Mouse (Mus musculus): ENCODE data around the gene Elp1. TPM values are rescaled to one million over a fixed set of nuclear protein-coding genes. Genes with fewer than 3 reads are reported as not detected.

The Elp1 gene
- polyA plus RNA-seq, 1 experiment from 2014 or later = 66.8 TPM

DNA sequence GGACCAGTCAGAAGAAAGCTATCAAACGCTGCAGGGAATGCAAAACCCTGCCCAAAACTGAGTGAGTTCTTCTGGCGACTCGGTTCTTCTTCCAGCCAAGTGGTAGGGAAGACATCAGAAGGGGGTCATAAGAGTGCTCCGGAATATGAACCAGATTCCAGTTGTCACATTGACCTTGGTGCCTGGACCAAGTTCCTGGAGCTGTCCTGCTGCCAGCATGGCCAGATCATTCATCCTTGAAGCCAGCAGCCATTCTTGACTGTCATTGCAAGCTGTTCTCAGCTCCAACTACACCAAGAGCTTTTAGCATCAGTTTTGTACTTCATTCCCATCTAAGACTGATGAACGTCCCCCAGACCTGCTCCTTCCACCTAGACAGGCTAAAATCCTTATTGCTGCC lies 85.3 kb downstream of the Elp1 start:
- Histone ChIP-seq H3K27ac (ENCODE audit: low read depth, low read length) (no peak overlapping the region), H3K4me2 (no peak overlapping the region), H3K9me3 (ENCODE audit: control insufficient read depth, low read length) (no peaks in the 10 kb centered on the region), H3K36me3 (ENCODE audit: control insufficient read depth, insufficient read depth, low read length) (no peaks in the 10 kb centered on the region), H3K27me3 (replicated peaks; ENCODE audit: control insufficient read depth, insufficient read depth, low read length) (no peaks in the 10 kb centered on the region), H3K4me3 (ENCODE audit: low read depth, low read length) (no peak overlapping the region), H3K9ac (ENCODE audit: low read depth, low read length) (no peak overlapping the region), H3K4me1 (replicated peaks; ENCODE audit: control insufficient read depth, insufficient read depth, low read length) (no peaks in the 10 kb centered on the region)
- ATAC-seq (replicated peaks; ENCODE audit: low FRiP score) (no peak), DNase-seq (ENCODE audit: low spot score) (no peak)
- WGBS = 61% methylated on average over 5 of the region's 5 CpGs

DNA sequence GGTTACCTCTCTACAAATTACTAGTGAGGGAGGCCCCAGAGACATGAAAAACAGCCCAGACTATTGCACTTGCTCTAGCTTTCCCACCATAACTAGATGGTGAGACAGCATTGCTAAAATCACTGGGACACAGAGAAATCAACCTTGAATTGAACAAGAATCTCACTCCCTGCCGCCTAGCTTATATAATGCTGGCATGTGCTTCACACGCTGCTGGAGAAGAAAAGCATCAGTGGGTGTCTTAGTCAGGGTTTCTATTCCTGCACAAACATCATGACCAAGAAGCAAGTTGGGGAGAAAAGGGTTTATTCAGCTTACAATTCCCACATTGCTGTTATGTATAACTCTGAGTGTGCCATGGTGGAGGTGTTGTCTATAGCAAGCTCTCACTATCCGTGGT lies 89.0 kb downstream of the Elp1 start:
- H3K4me3 ChIP-seq (ENCODE audit: low read depth, low read length) = no peak overlapping the region
- no peaks in the 10 kb centered on the region for H3K27me3 ChIP-seq (replicated peaks; ENCODE audit: control insufficient read depth, insufficient read depth, low read length)
- 83% methylated on average over 3 of the region's 3 CpGs for WGBS
- no peaks in the 10 kb centered on the region for H3K9me3 ChIP-seq (ENCODE audit: control insufficient read depth, low read length)
- H3K4me1 ChIP-seq (replicated peaks; ENCODE audit: control insufficient read depth, insufficient read depth, low read length) = no peaks in the 10 kb centered on the region
- H3K9ac ChIP-seq (ENCODE audit: low read depth, low read length) = no peak overlapping the region
- no peak overlapping the region for H3K4me2 ChIP-seq
- ATAC-seq (replicated peaks; ENCODE audit: low FRiP score) (no peak), DNase-seq (ENCODE audit: low spot score) (no peak)
- H3K36me3 ChIP-seq (ENCODE audit: control insufficient read depth, insufficient read depth, low read length) = no peaks in the 10 kb centered on the region
- H3K27ac ChIP-seq (ENCODE audit: low read depth, low read length) = no peak overlapping the region

DNA sequence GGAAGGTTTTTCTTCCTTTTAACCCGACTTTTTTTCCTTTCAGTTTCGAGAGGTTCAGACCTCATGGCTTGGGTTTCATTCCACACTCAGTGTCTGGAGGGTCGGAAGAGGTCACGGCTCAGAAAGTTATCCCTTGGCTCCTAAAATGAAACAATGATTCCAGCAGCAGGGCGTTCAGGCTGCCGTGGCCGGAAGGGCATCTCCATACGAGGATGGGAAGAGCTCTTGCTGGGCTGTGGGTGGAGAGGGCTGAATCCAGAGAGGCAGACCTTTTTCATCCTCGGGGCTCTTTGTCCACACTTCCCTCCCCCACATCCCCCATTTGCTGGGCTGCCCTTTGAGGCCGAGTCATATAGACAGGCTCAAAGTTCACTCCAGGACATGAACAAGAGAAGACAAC lies 99.9 kb downstream of the Elp1 start:
- Histone ChIP-seq H3K27me3 (replicated peaks; ENCODE audit: control insufficient read depth, insufficient read depth, low read length) (no peaks in the 10 kb centered on the region), H3K27ac (ENCODE audit: low read depth, low read length) (no peak overlapping the region), H3K4me3 (ENCODE audit: low read depth, low read length) (no peak overlapping the region), H3K4me1 (replicated peaks; ENCODE audit: control insufficient read depth, insufficient read depth, low read length) (no peaks in the 10 kb centered on the region), H3K9me3 (ENCODE audit: control insufficient read depth, low read length) (no peaks in the 10 kb centered on the region), H3K4me2 (no peak overlapping the region), H3K36me3 (ENCODE audit: control insufficient read depth, insufficient read depth, low read length) (no peaks in the 10 kb centered on the region), H3K9ac (ENCODE audit: low read depth, low read length) (no peak overlapping the region)
- DNase-seq (ENCODE audit: low spot score) = no peak
- ATAC-seq (replicated peaks; ENCODE audit: low FRiP score) = no peak
- 37% methylated on average over 10 of the region's 10 CpGs for WGBS

Other genes with a start within 250 kb of the Elp1 start
- gene Gm26657, start 62.3 kb downstream of the Elp1 start, polyA plus RNA-seq (2014; fragmentation: Nextera tagmentation; extraction: Ambion mirVana) = not detected in 2 replicates
- gene Actl7b, start 60.9 kb downstream of the Elp1 start, polyA plus RNA-seq (2014; fragmentation: Nextera tagmentation; extraction: Ambion mirVana) = not detected in 2 replicates
- gene Actl7a, start 58.9 kb downstream of the Elp1 start, polyA plus RNA-seq (2014; fragmentation: Nextera tagmentation; extraction: Ambion mirVana) = not detected in 2 replicates
- gene Fam206a, start within 50 bp of the Elp1 start, polyA plus RNA-seq (2014; fragmentation: Nextera tagmentation; extraction: Ambion mirVana) = 18.3 and 20.0 TPM in 2 replicates
- gene Ctnnal1, start 62.9 kb upstream of the Elp1 start, polyA plus RNA-seq (2014; fragmentation: Nextera tagmentation; extraction: Ambion mirVana) = 16.5 and 20.0 TPM in 2 replicates
- gene Tmem245, start 145.1 kb upstream of the Elp1 start, polyA plus RNA-seq (2014; fragmentation: Nextera tagmentation; extraction: Ambion mirVana) = 6.4 and 7.2 TPM in 2 replicates
- 0.09 and 0.33 TPM in 2 replicates for gene Frrs1l, start 188.1 kb upstream of the Elp1 start, polyA plus RNA-seq (2014; fragmentation: Nextera tagmentation; extraction: Ambion mirVana)

Measured in liver, embryonic 11.5 days (tissue).